Mouse (Mus musculus) megakaryocyte-erythroid progenitor cell, adult 5-6 weeks (primary cell): ENCODE measurements around the gene Adamtsl2. TPM values are rescaled to one million over a fixed set of nuclear protein-coding genes. Genes with fewer than 3 reads are reported as not detected.

ENCODE experiments used
- ATAC-seq: replicated peaks from 2 replicates; pipeline ENCODE4 v1.8.0; 2016; ENCODE audit warnings: mild to moderate bottlenecking, inconsistent platforms; ENCODE audit not compliant: severe bottlenecking, poor library complexity, low FRiP score, low TSS enrichment
- total RNA-seq, 2 experiments: library from RNA; stranded (forward) in 1 of 2; stranded (reverse) in 1 of 2; fragments of 200-1000, 215-1000 nt in 1 of 2; fragments of >200 nt in 1 of 2; fragmentation: Nextera tagmentation in 1 of 2; gene quantifications; 2 replicates each; pipeline ENCODE4 v1.2.3; 2014 to 2017

Adamtsl2 gene
- total RNA-seq, 2 experiments from 2014 or later: not detected

GRCm38 (mm10) chr2:27149457-27149856, 70.3 kb downstream of the Adamtsl2 start:
- ATAC-seq: no peak

GRCm38 (mm10) chr2:27154466-27155185, 75.4 kb downstream of the Adamtsl2 start:
- no peak for ATAC-seq

DNA sequence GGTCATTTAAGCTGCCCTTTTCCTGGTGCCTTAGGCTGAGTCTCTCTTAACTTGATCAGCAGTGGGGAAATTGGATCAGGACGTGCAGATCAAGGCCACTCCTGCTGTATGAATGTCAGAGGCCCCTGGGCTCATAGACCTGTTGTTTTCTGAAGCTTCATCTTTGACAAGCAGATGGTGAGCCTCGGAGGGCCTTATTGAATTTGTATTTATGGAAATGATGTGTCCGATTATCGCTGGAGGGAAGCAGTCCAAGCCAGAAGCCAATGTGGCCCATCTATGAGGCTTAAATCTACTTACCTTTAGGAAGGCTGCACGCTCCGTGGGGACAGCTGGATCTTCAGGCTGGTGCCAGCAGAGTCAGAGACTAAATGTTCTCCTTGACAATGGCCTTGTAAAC, 77.4 kb downstream of the Adamtsl2 start:
- no peak for ATAC-seq

Other genes starting within 250 kb of the Adamtsl2 start
- gene Abo, start 214.4 kb upstream of the Adamtsl2 start, total RNA-seq (2014; fragmentation: Nextera tagmentation): not detected in 2 replicates
- gene Abo, start 214.4 kb upstream of the Adamtsl2 start, total RNA-seq (2017): not detected in 2 replicates
- 36.2 and 43.7 TPM in 2 replicates for gene Surf6, start 176.5 kb upstream of the Adamtsl2 start, total RNA-seq (2014; fragmentation: Nextera tagmentation)
- gene Surf6, start 176.5 kb upstream of the Adamtsl2 start, total RNA-seq (2017): 51.1 and 74.0 TPM in 2 replicates
- 24.7 and 37.6 TPM in 2 replicates for gene Med22, start 168.7 kb upstream of the Adamtsl2 start, total RNA-seq (2014; fragmentation: Nextera tagmentation)
- gene Med22, start 168.7 kb upstream of the Adamtsl2 start, total RNA-seq (2017): 14.4 and 20.2 TPM in 2 replicates
- 2,329 and 2,826 TPM in 2 replicates for gene Rpl7a, start 168.6 kb upstream of the Adamtsl2 start, total RNA-seq (2014; fragmentation: Nextera tagmentation)
- 2,192 and 2,459 TPM in 2 replicates for gene Rpl7a, start 168.6 kb upstream of the Adamtsl2 start, total RNA-seq (2017)
- gene Surf2, start 163.0 kb upstream of the Adamtsl2 start, total RNA-seq (2014; fragmentation: Nextera tagmentation): 68.8 and 80.3 TPM in 2 replicates
- 118 and 146 TPM in 2 replicates for gene Surf2, start 163.0 kb upstream of the Adamtsl2 start, total RNA-seq (2017)
- gene Surf1, start 162.8 kb upstream of the Adamtsl2 start, total RNA-seq (2014; fragmentation: Nextera tagmentation): 50.5 and 58.4 TPM in 2 replicates
- 38.0 and 41.7 TPM in 2 replicates for gene Surf1, start 162.8 kb upstream of the Adamtsl2 start, total RNA-seq (2017)
- 59.8 and 76.8 TPM in 2 replicates for gene Surf4, start 145.5 kb upstream of the Adamtsl2 start, total RNA-seq (2014; fragmentation: Nextera tagmentation)
- gene Surf4, start 145.5 kb upstream of the Adamtsl2 start, total RNA-seq (2017): 34.1 and 52.4 TPM in 2 replicates
- not detected in 2 replicates for gene Stkld1, start 145.3 kb upstream of the Adamtsl2 start, total RNA-seq (2014; fragmentation: Nextera tagmentation)
- gene Stkld1, start 145.3 kb upstream of the Adamtsl2 start, total RNA-seq (2017): not detected in 2 replicates
- gene Rexo4, start 115.0 kb upstream of the Adamtsl2 start, total RNA-seq (2014; fragmentation: Nextera tagmentation): 56.8 and 61.2 TPM in 2 replicates
- 95.7 and 109 TPM in 2 replicates for gene Rexo4, start 115.0 kb upstream of the Adamtsl2 start, total RNA-seq (2017)
- gene Adamts13, start 106.0 kb upstream of the Adamtsl2 start, total RNA-seq (2014; fragmentation: Nextera tagmentation): 2.3 TPM in 1 of 2 replicates, not detected in the other
- not detected in 2 replicates for gene Adamts13, start 106.0 kb upstream of the Adamtsl2 start, total RNA-seq (2017)
- gene Cacfd1, start 69.5 kb upstream of the Adamtsl2 start, total RNA-seq (2014; fragmentation: Nextera tagmentation): 28.2 and 29.2 TPM in 2 replicates
- 5.5 and 14.6 TPM in 2 replicates for gene Cacfd1, start 69.5 kb upstream of the Adamtsl2 start, total RNA-seq (2017)
- 0.62 TPM in 1 of 2 replicates, not detected in the other for gene Slc2a6, start 51.4 kb upstream of the Adamtsl2 start, total RNA-seq (2014; fragmentation: Nextera tagmentation)
- 0.05 and 1.0 TPM in 2 replicates for gene Slc2a6, start 51.4 kb upstream of the Adamtsl2 start, total RNA-seq (2017)
- gene Mymk, start 7.2 kb upstream of the Adamtsl2 start, total RNA-seq (2014; fragmentation: Nextera tagmentation): not detected in 2 replicates
- gene Mymk, start 7.2 kb upstream of the Adamtsl2 start, total RNA-seq (2017): not detected in 2 replicates
- not detected in 2 replicates for gene Fam163b, start 63.1 kb downstream of the Adamtsl2 start, total RNA-seq (2014; fragmentation: Nextera tagmentation)
- not detected in 2 replicates for gene Fam163b, start 63.1 kb downstream of the Adamtsl2 start, total RNA-seq (2017)
- not detected in 2 replicates for gene Dbh, start 85.9 kb downstream of the Adamtsl2 start, total RNA-seq (2014; fragmentation: Nextera tagmentation)
- not detected in 2 replicates for gene Dbh, start 85.9 kb downstream of the Adamtsl2 start, total RNA-seq (2017)
- gene Sardh, start 169.0 kb downstream of the Adamtsl2 start, total RNA-seq (2014; fragmentation: Nextera tagmentation): not detected in 2 replicates
- gene Sardh, start 169.0 kb downstream of the Adamtsl2 start, total RNA-seq (2017): not detected in 2 replicates